Mouse (Mus musculus) spleen, postnatal 10 days (tissue): Measurements from ENCODE around the gene Stt3a.

Experiments used
- DNase-seq, 2 experiments: peaks; one replicate each; pipeline ENCODE4 v3.0.0; 2021 to 2022; ENCODE audit warnings: low spot score in 2 of 2

The Stt3a gene

DNA sequence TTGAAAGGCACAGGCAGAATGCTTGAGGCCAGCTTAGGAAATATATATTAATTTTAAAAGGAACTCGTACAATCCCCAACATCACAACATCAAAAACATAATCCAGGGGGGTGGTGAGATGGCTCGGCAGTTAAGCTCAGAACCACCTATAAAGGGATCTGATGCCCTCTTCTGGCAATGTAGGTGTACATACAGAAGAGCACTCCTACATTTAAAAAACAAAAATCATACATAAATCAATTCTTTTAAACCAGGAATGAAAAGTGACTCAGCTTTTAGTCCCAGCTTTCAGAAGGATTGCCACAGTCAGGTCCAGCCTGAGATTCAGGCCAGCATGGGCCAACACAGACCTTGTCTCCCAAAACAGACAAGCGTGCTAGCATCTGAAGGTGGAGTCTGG lies 50.9 kb downstream of the Stt3a start:
- no peak for DNase-seq

- DNase-seq, result no peak
Measured at GRCm38 (mm10) chr9:36707304-36707703, 60.2 kb downstream of the Stt3a start.

DNA sequence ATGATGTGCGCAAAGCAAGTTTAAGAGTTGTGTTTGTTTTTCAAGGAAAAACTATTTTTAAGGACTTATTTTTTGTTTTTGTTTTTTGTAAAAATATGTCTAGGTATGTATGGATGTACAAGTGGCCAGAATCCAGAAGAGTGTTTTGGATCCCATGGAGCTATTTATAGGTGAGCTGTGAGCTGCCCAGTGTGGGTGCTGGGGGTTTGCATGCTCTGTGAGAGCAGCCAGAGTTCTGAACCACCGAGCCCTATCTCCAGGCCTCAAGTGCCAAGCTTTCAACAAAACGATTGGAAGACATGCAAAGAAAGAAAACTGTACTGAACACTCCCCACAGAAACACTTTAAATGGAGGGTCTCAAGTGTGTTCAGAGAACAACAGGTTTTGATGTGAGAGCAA lies 61.6 kb downstream of the Stt3a start:
- no peak for DNase-seq

- no peak for DNase-seq
Measured at GRCm38 (mm10) chr9:36694276-36694675, 73.2 kb downstream of the Stt3a start.

DNA sequence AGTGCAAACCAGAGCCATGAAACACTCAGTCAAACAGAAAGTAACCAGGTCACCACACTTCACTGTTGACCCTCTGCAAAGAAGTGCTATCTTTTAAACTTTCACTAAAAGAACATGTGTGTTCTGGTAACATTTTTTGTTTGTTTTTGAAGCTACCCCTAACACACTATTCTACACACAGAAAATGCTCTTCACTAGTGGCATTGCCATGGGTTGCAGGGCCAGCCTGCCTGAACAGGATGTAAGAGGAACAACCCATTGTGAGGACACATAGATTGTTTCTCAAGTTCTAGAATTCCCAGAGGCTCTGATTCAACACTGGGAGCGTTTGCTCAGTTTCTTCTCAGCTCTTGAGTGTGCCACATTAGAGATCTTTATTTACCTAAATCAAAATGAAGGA lies 74.6 kb downstream of the Stt3a start, which contains the start of gene Acrv1:
Gene Acrv1, plus strand, starts transcription at position 301 of the 400 bp plus-strand sequence.
- no peak for DNase-seq

DNA sequence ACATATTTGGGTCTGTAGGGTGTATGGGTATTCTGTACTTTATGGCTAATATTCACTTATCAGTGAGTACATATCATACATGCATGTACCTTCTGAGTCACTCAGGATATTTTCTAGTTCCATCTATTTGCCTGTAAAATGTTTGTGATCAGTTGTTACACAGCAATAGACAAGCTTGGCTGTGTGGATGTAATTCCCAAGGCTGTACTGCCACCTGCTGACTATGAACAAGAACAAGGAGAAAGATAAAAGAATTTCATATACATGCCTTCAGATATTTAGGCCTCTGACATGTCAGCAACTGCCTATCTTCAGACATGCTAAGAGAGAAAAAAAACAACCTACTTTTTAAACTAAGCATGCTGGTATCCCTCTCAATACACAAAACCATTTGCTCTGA lies 80.2 kb downstream of the Stt3a start:
- no peak for DNase-seq

DNA sequence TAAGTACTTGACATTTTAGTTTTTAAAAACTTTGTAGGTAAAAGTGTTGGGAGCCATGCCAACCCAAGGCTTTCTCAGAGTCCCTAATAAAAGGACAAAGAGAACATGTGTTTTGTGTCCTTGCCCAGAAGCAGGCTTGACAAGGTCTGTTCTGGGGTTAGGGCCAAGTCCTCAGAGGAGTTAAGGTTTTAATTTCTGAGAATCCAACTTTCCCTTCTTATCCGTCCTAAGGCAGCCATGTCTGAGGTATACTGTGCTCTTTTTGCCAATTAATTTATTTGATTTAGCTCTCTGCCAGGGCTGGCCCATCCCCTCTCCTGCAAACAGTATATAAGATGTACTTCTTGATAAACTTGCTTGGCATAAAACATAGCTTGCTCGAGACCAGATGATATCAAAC lies 86.1 kb downstream of the Stt3a start:
- no peak for DNase-seq
